ENCODE assay signal across 18 mouse cellular contexts in genomic region chr6:115968700-115969099, GRCm38 (mm10). TPM values are rescaled to one million over a fixed set of nuclear protein-coding genes. Genes with fewer than 3 reads are reported as not detected.
DNase-seq lines count a peak whose midpoint lies in the region; ATAC-seq lines count a peak whose summit lies in the region.
"Had no signal": no experiment of that assay in that cellular context is flagged by ENCODE, and none has a peak within 500 bp of the region (broad histone marks: within the 10 kb centered on the region; RNA-seq: fewer than 3 reads in every experiment).

No protein-coding gene starts in this region.

- ATAC-seq in cerebellum, adult (ENCODE audit: insufficient number of reproducible peaks, low FRiP score, low TSS enrichment) = 0 out of 2 replicates have a peak, but pooled peaks have one; percentile 1
- no peak for ATAC-seq in embryonic facial prominence, embryonic 12.5 days (ENCODE audit: insufficient number of reproducible peaks, insufficient read depth, low FRiP score, low TSS enrichment)
- ATAC-seq in midbrain, embryonic 16.5 days = peak; percentile 1; the same call in 1 of the 2 replicates
- no peak for ATAC-seq in monocyte, adult 5-6 weeks (replicated peaks; ENCODE audit: insufficient number of reproducible peaks, low FRiP score, low TSS enrichment, poor library complexity, severe bottlenecking)

- DNase-seq in cerebellum, postnatal 4 days (ENCODE audit: low spot score in 2 of 2) = no peak
- peak; percentile 66 for DNase-seq in left cerebral cortex, postnatal 4 days
- DNase-seq in left cerebral cortex, postnatal 10 days (ENCODE audit: extremely low spot score in 1 of 2, low spot score in 2 of 2) = no peak
- no peak for DNase-seq in adrenal gland, adult (ENCODE audit: inconsistent age in 2 of 2, low spot score in 1 of 2)
- DNase-seq: lung, embryonic 14.5 days had no signal

- intact Hi-C loops in left cerebral cortex, postnatal 4 days (cut with DNase I) = no loop called here
- intact Hi-C loops in left cerebral cortex, postnatal 10 days (cut with DNase I) = no loop called here

- no peaks in the 10 kb centered on the region for H3K27me3 ChIP-seq in embryonic facial prominence, embryonic 12.5 days
- H3K27me3 ChIP-seq in midbrain, embryonic 16.5 days (ENCODE audit: control insufficient read depth, insufficient read depth, low read depth, low read length) = no peaks in the 10 kb centered on the region

- WGBS in embryonic facial prominence, embryonic 12.5 days = 63% methylated on average over 6 of the region's 6 CpGs
- 72% methylated on average over 6 of the region's 6 CpGs for WGBS in midbrain, embryonic 16.5 days

- H3K4me1 ChIP-seq in embryonic facial prominence, embryonic 12.5 days = peaks cover 24% of the 10 kb centered on the region
- H3K4me1 ChIP-seq in midbrain, embryonic 16.5 days (ENCODE audit: control insufficient read depth, insufficient read depth, low read length) = no peaks in the 10 kb centered on the region

- H3K4me2 ChIP-seq in embryonic facial prominence, embryonic 12.5 days (replicated peaks) = no peak overlapping the region
- H3K4me2 ChIP-seq in midbrain, embryonic 16.5 days (ENCODE audit: low read length) = no peak overlapping the region
- H3K4me2 ChIP-seq: heart, embryonic 11.5 days; limb, embryonic 12.5 days; lung, embryonic 14.5 days had no signal

- H3K27ac ChIP-seq in embryonic facial prominence, embryonic 12.5 days = no peak overlapping the region
- no peak overlapping the region for H3K27ac ChIP-seq in midbrain, embryonic 16.5 days (ENCODE audit: low read length)
- H3K27ac ChIP-seq: limb, embryonic 12.5 days had no signal

- H3K9ac ChIP-seq in embryonic facial prominence, embryonic 12.5 days = 0 out of 2 replicates have a peak overlapping the region, but pooled peaks have one; percentile 15
- H3K9ac ChIP-seq in midbrain, embryonic 16.5 days (ENCODE audit: low read depth, low read length) = no peak overlapping the region
- H3K9ac ChIP-seq: limb, embryonic 12.5 days; lung, embryonic 14.5 days had no signal

- no peak overlapping the region for H3K4me3 ChIP-seq in embryonic facial prominence, embryonic 12.5 days
- H3K4me3 ChIP-seq in midbrain, embryonic 16.5 days (ENCODE audit: low read depth, low read length) = no peak overlapping the region
- H3K4me3 ChIP-seq: limb, embryonic 12.5 days had no signal

- H3K36me3 ChIP-seq in embryonic facial prominence, embryonic 12.5 days = no peaks in the 10 kb centered on the region
- no peaks in the 10 kb centered on the region for H3K36me3 ChIP-seq in midbrain, embryonic 16.5 days (ENCODE audit: control insufficient read depth, insufficient read depth, low read length)

- H3K9me3 ChIP-seq in embryonic facial prominence, embryonic 12.5 days = no peaks in the 10 kb centered on the region
- no peaks in the 10 kb centered on the region for H3K9me3 ChIP-seq in midbrain, embryonic 16.5 days (replicated peaks; ENCODE audit: control insufficient read depth, low read length, poor library complexity, severe bottlenecking)
- H3K9me3 ChIP-seq: limb, embryonic 12.5 days had no signal

RNA-seq across cellular contexts. Expression of gene H1foo, which starts 24.0 kb away (rescaled TPM):
- not detected for total RNA-seq in left cerebral cortex, postnatal 4 days (2021)
- total RNA-seq in left cerebral cortex, postnatal 10 days (2021) = not detected
- polyA plus RNA-seq in embryonic facial prominence, embryonic 12.5 days (2016; fragmentation: Nextera tagmentation; extraction: Ambion mirVana) = not detected in 2 replicates
- not detected in 2 replicates for polyA plus RNA-seq in midbrain, embryonic 16.5 days (2015; fragmentation: Nextera tagmentation; extraction: Ambion mirVana)
- not detected in 3 replicates for total RNA-seq in monocyte, adult 5-6 weeks (2017)
- total RNA-seq: adrenal gland, postnatal 14 days; hematopoietic stem cell, adult 5-6 weeks; layer of hippocampus, postnatal 10 days; megakaryocyte-erythroid progenitor cell, adult 5-6 weeks had no signal
- polyA plus RNA-seq: cortical plate, adult 2 months; heart, embryonic 11.5 days; kidney, embryonic 16.5 days; limb, embryonic 12.5 days; lung, embryonic 14.5 days; neural tube, embryonic 14.5 days had no signal

RNA-seq across cellular contexts. Expression of gene Plxnd1, which starts 26.1 kb away (rescaled TPM):
- total RNA-seq in left cerebral cortex, postnatal 4 days (2021) = 100 to 1,000 TPM; 167 to 181 TPM
- 100 to 1,000 TPM; 183 to 194 TPM for total RNA-seq in left cerebral cortex, postnatal 10 days (2021)
- 33.1 and 40.5 TPM in 2 replicates for polyA plus RNA-seq in embryonic facial prominence, embryonic 12.5 days (2016; fragmentation: Nextera tagmentation; extraction: Ambion mirVana)
- polyA plus RNA-seq in midbrain, embryonic 16.5 days (2015; fragmentation: Nextera tagmentation; extraction: Ambion mirVana) = 7.5 and 7.7 TPM in 2 replicates
- total RNA-seq in monocyte, adult 5-6 weeks (2017) = 8.2 to 17.6 TPM (median 17.6 TPM) in 3 replicates

RNA-seq across cellular contexts. Expression of gene Rho, which starts 37.2 kb away (rescaled TPM):
- under 1 TPM; 0.28 to 0.56 TPM for total RNA-seq in left cerebral cortex, postnatal 4 days (2021)
- under 1 TPM; 0.36 to 0.49 TPM for total RNA-seq in left cerebral cortex, postnatal 10 days (2021)
- 0.17 and 0.32 TPM in 2 replicates for polyA plus RNA-seq in embryonic facial prominence, embryonic 12.5 days (2016; fragmentation: Nextera tagmentation; extraction: Ambion mirVana)
- 0.14 and 0.36 TPM in 2 replicates for polyA plus RNA-seq in midbrain, embryonic 16.5 days (2015; fragmentation: Nextera tagmentation; extraction: Ambion mirVana)
- not detected in 3 replicates for total RNA-seq in monocyte, adult 5-6 weeks (2017)
- total RNA-seq: megakaryocyte-erythroid progenitor cell, adult 5-6 weeks had no signal

Comparison
In these comparisons a context has a peak if more than half of its experiments do, and no peak if none do; other contexts are left out.
1. ATAC-seq: peak in cerebellum, adult (single experiment) and midbrain, embryonic 16.5 days (single experiment); none in embryonic facial prominence, embryonic 12.5 days (single experiment) and monocyte, adult 5-6 weeks (single experiment).